In genomic region chr4:140977886-140978692, GRCm38 (mm10) we compare ENCODE assay signal across 13 mouse cellular contexts. TPM values are rescaled to one million over a fixed set of nuclear protein-coding genes. Genes with fewer than 3 reads are reported as not detected.
A peak's percentile ranks its signal among the peaks of the same experiment; 100 is the strongest.
DNase-seq lines count a peak whose midpoint lies in the region; ATAC-seq and TF ChIP-seq lines count a peak whose summit lies in the region.
"Had no signal": no experiment of that assay in that cellular context is flagged by ENCODE, and none has a peak within 500 bp of the region (broad histone marks: within the 10 kb centered on the region; RNA-seq: fewer than 3 reads in every experiment).

No protein-coding gene starts in this region.

- no peak overlapping the region for H3K4me2 ChIP-seq in intestine, embryonic 16.5 days (ENCODE audit: low read depth, low read length)
- peak overlapping the region; percentile 26; the same call in 1 of the 2 replicates for H3K4me2 ChIP-seq in stomach, postnatal 0 days (replicated peaks; ENCODE audit: low read depth)
- H3K4me2 ChIP-seq: hindbrain, embryonic 14.5 days; neural tube, embryonic 15.5 days had no signal

- H3K4me1 ChIP-seq in testis, adult 2 months (ENCODE audit: control insufficient read depth, insufficient read depth, low read length): no peaks in the 10 kb centered on the region
- peaks cover 15% of the 10 kb centered on the region for H3K4me1 ChIP-seq in intestine, embryonic 16.5 days (ENCODE audit: control insufficient read depth, insufficient read depth, low read length)
- H3K4me1 ChIP-seq in stomach, postnatal 0 days (replicated peaks; ENCODE audit: control insufficient read depth, insufficient read depth): no peaks in the 10 kb centered on the region; the same call in 1 of the 2 replicates

- TF ChIP-seq POLR2A in testis, adult 2 months (IDR thresholded peaks at IDR 0.05; ENCODE audit: control insufficient read depth, low read depth, low read length): no peak

- ATAC-seq in intestine, embryonic 16.5 days: peak; percentile 76
- ATAC-seq in stomach, postnatal 0 days (ENCODE audit: low FRiP score, low TSS enrichment): peak; percentile 77
- ATAC-seq in erythroblast, adult 5-6 weeks (replicated peaks; ENCODE audit: low FRiP score, poor library complexity, severe bottlenecking): no peak

- TF ChIP-seq CTCF in testis, adult 2 months (IDR thresholded peaks at IDR 0.05; ENCODE audit: control insufficient read depth, insufficient read depth, insufficient replicate concordance, low read depth, low read length): no peak
- TF ChIP-seq CTCF in stomach, postnatal 0 days (IDR thresholded peaks at IDR 0.05; ENCODE audit: low read depth): no peak

- no peaks in the 10 kb centered on the region; the same call in none of the 2 replicates for H3K36me3 ChIP-seq in testis, adult 2 months (ENCODE audit: control insufficient read depth, insufficient read depth, low read length)
- peaks cover 15% of the 10 kb centered on the region for H3K36me3 ChIP-seq in intestine, embryonic 16.5 days (ENCODE audit: control insufficient read depth, insufficient read depth, low read length)
- peaks cover 25% of the 10 kb centered on the region for H3K36me3 ChIP-seq in stomach, postnatal 0 days (ENCODE audit: control insufficient read depth, insufficient read depth, low read length)

- no peaks in the 10 kb centered on the region for H3K27me3 ChIP-seq in testis, adult 2 months (ENCODE audit: control insufficient read depth, insufficient read depth, low read length)
- H3K27me3 ChIP-seq in intestine, embryonic 16.5 days (replicated peaks; ENCODE audit: control insufficient read depth, insufficient read depth, low read length): no peaks in the 10 kb centered on the region
- H3K27me3 ChIP-seq in stomach, postnatal 0 days (ENCODE audit: control insufficient read depth, insufficient read depth, low read length): no peaks in the 10 kb centered on the region
- H3K27me3 ChIP-seq: neural tube, embryonic 15.5 days had no signal

- no peak overlapping the region for H3K9ac ChIP-seq in intestine, embryonic 16.5 days (ENCODE audit: low read depth, low read length)
- H3K9ac ChIP-seq in stomach, postnatal 0 days (ENCODE audit: low read length): no peak overlapping the region
- H3K9ac ChIP-seq: hindbrain, embryonic 14.5 days; neural tube, embryonic 15.5 days had no signal

- no peaks in the 10 kb centered on the region for H3K9me3 ChIP-seq in intestine, embryonic 16.5 days (ENCODE audit: control insufficient read depth, low read length)
- H3K9me3 ChIP-seq in stomach, postnatal 0 days (ENCODE audit: control insufficient read depth, low read length): no peaks in the 10 kb centered on the region
- H3K9me3 ChIP-seq: neural tube, embryonic 15.5 days had no signal

- TF ChIP-seq EP300 in stomach, postnatal 0 days (optimal IDR thresholded peaks at IDR 0.05): no peak

- peak; percentile 86 to 90 for DNase-seq in adrenal gland, adult (ENCODE audit: inconsistent age in 2 of 2, low spot score in 1 of 2)
- DNase-seq in adrenal gland, postnatal 4 days (ENCODE audit: low spot score in 2 of 2): no peak
- no peak for DNase-seq in testis, postnatal 14 days (ENCODE audit: low spot score)
- DNase-seq in stomach, postnatal 0 days (ENCODE audit: low spot score): peak; percentile 65
- no peak for DNase-seq in cerebellum, adult 11 months
- DNase-seq: cerebellum, adult 18-20 months; kidney, postnatal 25 days; lung, postnatal 14 days had no signal

- H3K27ac ChIP-seq in testis, adult 2 months (ENCODE audit: control insufficient read depth, insufficient read depth, low read depth, low read length): peak overlapping the region; percentile 34; the same call in 1 of the 2 replicates
- H3K27ac ChIP-seq in intestine, embryonic 16.5 days (ENCODE audit: low read length): peak overlapping the region; percentile 42
- peak overlapping the region; percentile 74 for H3K27ac ChIP-seq in stomach, postnatal 0 days (replicated peaks)
- H3K27ac ChIP-seq: hindbrain, embryonic 14.5 days; neural tube, embryonic 15.5 days had no signal

- 78% methylated on average over 14 of the region's 14 CpGs for WGBS in intestine, embryonic 16.5 days
- WGBS in stomach, postnatal 0 days: 65% methylated on average over 14 of the region's 14 CpGs

- H3K4me3 ChIP-seq in testis, adult 2 months (ENCODE audit: control insufficient read depth, low read depth, low read length): no peak overlapping the region
- no peak overlapping the region for H3K4me3 ChIP-seq in intestine, embryonic 16.5 days (ENCODE audit: low read length)
- H3K4me3 ChIP-seq in stomach, postnatal 0 days (ENCODE audit: low read depth, low read length): no peak overlapping the region
- H3K4me3 ChIP-seq: neural tube, embryonic 15.5 days had no signal

RNA-seq across cellular contexts. Expression of gene Atp13a2, which starts 8.6 kb away (rescaled TPM):
- total RNA-seq in adrenal gland, postnatal 4 days (2021): 10 to 100 TPM; 58.8 to 63.5 TPM
- polyA plus RNA-seq in testis, adult 2 months (2012; rRNA removed): 40.8 and 41.6 TPM in 2 replicates
- 29.3 and 31.5 TPM in 2 replicates for polyA plus RNA-seq in intestine, embryonic 16.5 days (2015; fragmentation: Nextera tagmentation; extraction: Ambion mirVana)
- polyA plus RNA-seq in stomach, postnatal 0 days (2015; fragmentation: Nextera tagmentation; extraction: Ambion mirVana): 14.4 and 15.9 TPM in 2 replicates
- 6.7 and 10.0 TPM in 2 replicates for total RNA-seq in erythroblast, adult 5-6 weeks (2015; ENCODE audit: low replicate concordance)
- 4.9 and 5.9 TPM in 2 replicates for total RNA-seq in erythroblast, adult 5-6 weeks (2017; ENCODE audit: low replicate concordance)

RNA-seq across cellular contexts. Expression of gene Sdhb, which starts 17.1 kb away (rescaled TPM):
- total RNA-seq in adrenal gland, postnatal 4 days (2021): 100 to 1,000 TPM; 271 to 305 TPM
- 97.1 and 102 TPM in 2 replicates for polyA plus RNA-seq in testis, adult 2 months (2012; rRNA removed)
- polyA plus RNA-seq in intestine, embryonic 16.5 days (2015; fragmentation: Nextera tagmentation; extraction: Ambion mirVana): 671 and 689 TPM in 2 replicates
- 374 and 382 TPM in 2 replicates for polyA plus RNA-seq in stomach, postnatal 0 days (2015; fragmentation: Nextera tagmentation; extraction: Ambion mirVana)
- total RNA-seq in erythroblast, adult 5-6 weeks (2015; ENCODE audit: low replicate concordance): 46.7 and 50.4 TPM in 2 replicates
- total RNA-seq in erythroblast, adult 5-6 weeks (2017; ENCODE audit: low replicate concordance): 20.5 and 34.4 TPM in 2 replicates

RNA-seq across cellular contexts. Expression of gene Mfap2, which starts 32.1 kb away (rescaled TPM):
- 100 to 1,000 TPM in 1 of 2 experiments, 10 to 100 TPM in 1; 98.0 to 106 TPM for total RNA-seq in adrenal gland, postnatal 4 days (2021)
- polyA plus RNA-seq in testis, adult 2 months (2012; rRNA removed): 2.3 and 4.7 TPM in 2 replicates
- polyA plus RNA-seq in intestine, embryonic 16.5 days (2015; fragmentation: Nextera tagmentation; extraction: Ambion mirVana): 312 and 334 TPM in 2 replicates
- polyA plus RNA-seq in stomach, postnatal 0 days (2015; fragmentation: Nextera tagmentation; extraction: Ambion mirVana): 244 and 247 TPM in 2 replicates
- not detected in 2 replicates for total RNA-seq in erythroblast, adult 5-6 weeks (2015; ENCODE audit: low replicate concordance)
- total RNA-seq in erythroblast, adult 5-6 weeks (2017; ENCODE audit: low replicate concordance): not detected in 2 replicates

Comparison
In these comparisons a context has a peak if more than half of its experiments do, and no peak if none do; other contexts are left out.
1. DNase-seq: peak in adrenal gland, adult (2 of 2) and stomach, postnatal 0 days (single experiment); none in adrenal gland, postnatal 4 days (0 of 2), testis, postnatal 14 days (single experiment) and cerebellum, adult 11 months (single experiment).
2. RNA of gene Mfap2, which starts 32.1 kb away (polyA plus RNA-seq): 312 to 334 TPM in intestine, embryonic 16.5 days and 244 to 247 TPM in stomach, postnatal 0 days; 2.3 to 4.7 TPM in testis, adult 2 months; every median in the first group is over 10 times any median in the second.
3. Peak in every context shown above with its lines, with median percentiles within 50 percentile points of each other: H3K27ac ChIP-seq.